ENCODE assay signal across 18 mouse cellular contexts in the genomic region with DNA sequence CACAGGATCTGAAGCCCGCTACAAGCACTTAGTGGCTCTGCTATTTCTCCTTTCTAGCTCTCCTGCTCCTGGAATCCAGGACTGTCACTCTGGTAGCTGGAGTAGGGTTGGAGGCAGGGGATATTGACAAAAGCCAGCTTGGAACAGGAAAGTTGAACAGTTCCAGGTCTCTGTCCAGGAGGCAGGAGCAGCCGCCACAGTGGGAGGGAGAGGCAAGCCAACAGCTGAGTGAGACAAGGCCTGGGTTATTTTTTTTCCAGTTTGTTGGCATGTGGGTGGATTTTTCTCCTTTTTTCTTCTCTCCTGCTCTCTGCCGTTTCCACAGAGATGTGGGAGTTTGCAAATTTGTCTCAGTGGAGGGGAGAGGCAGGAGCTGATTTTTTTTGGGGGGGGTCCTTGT. TPM values are rescaled to one million over a fixed set of nuclear protein-coding genes. Genes with fewer than 3 reads are reported as not detected.
DNase-seq lines count a peak whose midpoint lies in the region; ATAC-seq lines count a peak whose summit lies in the region.
"Had no signal": no experiment of that assay in that cellular context is flagged by ENCODE, and none has a peak within 500 bp of the region (broad histone marks: within the 10 kb centered on the region; RNA-seq: fewer than 3 reads in every experiment).

No protein-coding gene starts in this region.

- H3K9ac ChIP-seq in hindbrain, embryonic 14.5 days = no peak overlapping the region
- H3K9ac ChIP-seq: midbrain, embryonic 12.5 days; stomach, embryonic 15.5 days had no signal

- no peak overlapping the region for H3K27ac ChIP-seq in hindbrain, embryonic 14.5 days
- H3K27ac ChIP-seq: hindbrain, postnatal 0 days; midbrain, embryonic 12.5 days; stomach, embryonic 15.5 days had no signal

- H3K4me2 ChIP-seq in hindbrain, embryonic 14.5 days (replicated peaks) = no peak overlapping the region
- H3K4me2 ChIP-seq: midbrain, embryonic 12.5 days; stomach, embryonic 15.5 days had no signal

- intact Hi-C loops in left cerebral cortex, postnatal 14 days (cut with DNase I) = loop anchor here (5.0 kb wide), 1 partner anchor 53 kb away; no protein-coding TSS in a partner anchor

- DNase-seq in frontal cortex, postnatal 10 days (ENCODE audit: low spot score in 2 of 2) = no peak
- peak; percentile 46 to 48 for DNase-seq in right cerebral cortex, adult 2 months (ENCODE audit: low spot score in 2 of 2)
- no peak for DNase-seq in right cerebral cortex, postnatal 36 days (ENCODE audit: low spot score in 2 of 2)
- peak; percentile 26 to 57 for DNase-seq in left cerebral cortex, postnatal 14 days (ENCODE audit: low spot score in 2 of 2)
- DNase-seq in urinary bladder, adult 2 months (ENCODE audit: low spot score) = no peak
- no peak for DNase-seq in hindbrain, embryonic 14.5 days (ENCODE audit: low spot score)
- DNase-seq: adrenal gland, adult 8-10 months; embryo, embryonic 11 days; gastrocnemius, postnatal 36 days; kidney, adult 11 months; liver; thymus, adult 18-20 months; thymus, postnatal 4 days had no signal

- peaks cover 83% of the 10 kb centered on the region for H3K27me3 ChIP-seq in hindbrain, embryonic 14.5 days (ENCODE audit: control insufficient read depth, insufficient read depth, low read length)

- WGBS in hindbrain, embryonic 14.5 days = 76% methylated on average over 3 of the region's 3 CpGs

- no peaks in the 10 kb centered on the region for H3K4me1 ChIP-seq in hindbrain, embryonic 14.5 days (replicated peaks; ENCODE audit: control insufficient read depth, insufficient read depth, low read length)
- H3K4me1 ChIP-seq: midbrain, embryonic 12.5 days; stomach, embryonic 15.5 days had no signal

- peak; percentile 92 for ATAC-seq in frontal cortex, adult (ENCODE audit: low TSS enrichment)
- ATAC-seq in hindbrain, embryonic 14.5 days (ENCODE audit: low FRiP score) = no peak
- ATAC-seq: hindbrain, postnatal 0 days; lung, postnatal 0 days had no signal

- H3K36me3 ChIP-seq in hindbrain, embryonic 14.5 days (replicated peaks; ENCODE audit: control insufficient read depth, insufficient read depth) = no peaks in the 10 kb centered on the region
- H3K36me3 ChIP-seq: midbrain, embryonic 12.5 days; stomach, embryonic 15.5 days had no signal

- no peaks in the 10 kb centered on the region for H3K9me3 ChIP-seq in hindbrain, embryonic 14.5 days (ENCODE audit: control insufficient read depth, low read length)
- H3K9me3 ChIP-seq: midbrain, embryonic 12.5 days; stomach, embryonic 15.5 days had no signal

- H3K4me3 ChIP-seq in hindbrain, embryonic 14.5 days (replicated peaks; ENCODE audit: low read length) = no peak overlapping the region
- H3K4me3 ChIP-seq: midbrain, embryonic 12.5 days; stomach, embryonic 15.5 days had no signal

RNA-seq across cellular contexts. Expression of gene Iqsec2, which starts 13.3 kb away (rescaled TPM):
- 100 to 1,000 TPM; 147 to 149 TPM for total RNA-seq in left cerebral cortex, postnatal 14 days (2021)
- 8.3 and 10.7 TPM in 2 replicates for polyA plus RNA-seq in urinary bladder, adult 2 months (2012; rRNA removed)
- polyA plus RNA-seq in hindbrain, embryonic 14.5 days (2014; fragmentation: Nextera tagmentation; extraction: Ambion mirVana) = 8.4 and 9.5 TPM in 2 replicates

Comparison
In these comparisons a context has a peak if more than half of its experiments do, and no peak if none do; other contexts are left out.
1. DNase-seq: peak in right cerebral cortex, adult 2 months (2 of 2) and left cerebral cortex, postnatal 14 days (2 of 2); none in frontal cortex, postnatal 10 days (0 of 2), right cerebral cortex, postnatal 36 days (0 of 2), urinary bladder, adult 2 months (single experiment) and hindbrain, embryonic 14.5 days (single experiment).